Mouse (Mus musculus): ENCODE results near the gene Gtf2e1. TPM values are rescaled to one million over a fixed set of nuclear protein-coding genes. Genes with fewer than 3 reads are reported as not detected.

The Gtf2e1 gene
- 10 to 100 TPM; 10.3 to 12.9 TPM for polyA plus RNA-seq (2017; shearing (Covaris generic))

GRCm38 (mm10) chr16:37539611-37540580 lies at the start of gene Gtf2e1, which contains the start of gene Rabl3:
Gene Gtf2e1, minus strand, starts transcription at chr16:37539789.
Gene Rabl3, plus strand, starts transcription at chr16:37539885.
- ATAC-seq, result peak; percentile 99

GRCm38 (mm10) chr16:37585129-37585563 lies 45.6 kb upstream of the Gtf2e1 start:
- ATAC-seq, result no peak

DNA sequence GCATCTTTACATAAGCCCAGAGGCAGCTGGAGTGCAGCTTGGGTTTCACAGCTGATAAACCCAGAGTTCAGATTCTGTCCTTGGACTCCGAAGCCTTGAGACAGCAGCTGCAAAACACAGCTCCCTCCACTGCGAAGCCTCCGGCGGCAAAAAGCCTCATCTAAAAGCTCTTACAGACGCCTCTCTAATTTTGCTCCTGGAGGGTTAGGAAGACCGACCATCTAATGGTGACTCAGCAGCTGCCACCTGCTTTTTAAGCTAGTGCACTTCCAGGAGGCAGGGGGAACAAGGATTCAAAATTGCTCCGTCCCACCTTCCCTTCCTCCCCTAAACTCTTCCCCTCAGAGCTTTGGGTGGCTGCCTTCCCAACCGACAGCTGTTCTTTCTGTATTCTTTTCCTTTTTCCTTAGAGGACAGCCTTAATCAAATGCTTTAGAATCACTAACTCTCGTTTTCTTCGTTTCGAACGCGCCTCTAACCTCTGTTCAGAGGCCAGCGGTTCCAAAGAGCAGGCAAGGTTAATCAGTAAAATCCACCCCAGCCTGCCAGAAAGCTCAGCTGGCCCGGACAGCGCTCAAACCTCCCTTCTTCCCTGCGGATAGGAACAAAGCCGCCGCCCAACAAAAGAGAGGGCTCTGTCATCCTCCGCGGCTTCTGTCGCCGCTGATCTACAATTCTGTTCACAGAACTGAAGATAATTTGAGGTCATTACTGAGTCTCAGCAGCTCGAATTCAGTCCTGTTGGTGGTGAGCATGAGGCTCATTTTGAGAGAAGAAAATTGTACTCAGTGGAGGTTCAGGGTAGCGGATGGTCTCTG lies 44.8 kb upstream of the Gtf2e1 start:
- ATAC-seq, result no peak

GRCm38 (mm10) chr16:37583801-37584200 lies 44.2 kb upstream of the Gtf2e1 start:
- no peak for ATAC-seq

DNA sequence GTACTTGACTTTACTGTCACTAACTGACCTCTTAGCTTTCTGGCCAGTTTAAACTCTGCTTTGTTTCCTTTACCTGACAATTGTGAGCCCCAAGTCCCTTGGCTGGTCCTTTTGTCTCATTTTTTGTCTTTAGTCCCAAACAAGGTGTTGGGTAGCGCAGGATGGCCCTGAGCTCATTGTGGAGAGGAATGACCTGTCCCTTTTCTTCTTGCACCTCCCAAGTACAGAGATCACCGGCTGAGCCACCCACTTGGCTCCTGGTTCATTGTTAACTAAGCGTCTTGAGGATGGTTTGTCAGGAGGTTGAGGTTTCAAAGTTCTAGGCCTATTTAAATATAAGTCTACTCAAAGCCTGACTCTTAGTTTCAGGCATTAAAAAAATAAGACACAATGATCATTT lies 43.7 kb upstream of the Gtf2e1 start:
- no peak for ATAC-seq

GRCm38 (mm10) chr16:37581901-37582300 lies 42.3 kb upstream of the Gtf2e1 start:
- no peak for ATAC-seq

DNA sequence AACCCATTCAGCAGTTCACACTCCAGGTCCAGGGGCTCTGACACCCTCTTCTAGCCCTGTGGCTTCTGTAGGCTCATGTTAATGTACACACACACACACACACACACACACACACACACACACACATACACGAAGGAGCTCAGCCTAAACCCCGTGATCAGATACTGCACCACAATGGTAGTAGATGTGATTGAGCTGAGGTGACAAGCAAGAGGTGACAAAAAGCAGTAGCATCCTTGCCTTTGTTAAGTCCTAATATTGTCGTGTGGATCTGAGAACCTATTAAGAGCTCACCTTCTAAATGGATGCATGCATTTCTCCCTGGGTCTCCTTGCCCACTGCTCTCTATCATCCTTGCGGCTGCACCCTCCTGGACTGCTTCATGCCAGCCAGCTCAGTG lies 41.1 kb upstream of the Gtf2e1 start:
- no peak for ATAC-seq

- ATAC-seq, result no peak
Observed at GRCm38 (mm10) chr16:37579994-37580393, 40.4 kb upstream of the Gtf2e1 start, which contains the start of gene Hgd. Gene Hgd, plus strand, starts transcription at chr16:37580153.

GRCm38 (mm10) chr16:37579591-37579990 lies 40.0 kb upstream of the Gtf2e1 start:
- no peak for ATAC-seq

GRCm38 (mm10) chr16:37575325-37575724 lies 35.7 kb upstream of the Gtf2e1 start:
- ATAC-seq, result no peak

DNA sequence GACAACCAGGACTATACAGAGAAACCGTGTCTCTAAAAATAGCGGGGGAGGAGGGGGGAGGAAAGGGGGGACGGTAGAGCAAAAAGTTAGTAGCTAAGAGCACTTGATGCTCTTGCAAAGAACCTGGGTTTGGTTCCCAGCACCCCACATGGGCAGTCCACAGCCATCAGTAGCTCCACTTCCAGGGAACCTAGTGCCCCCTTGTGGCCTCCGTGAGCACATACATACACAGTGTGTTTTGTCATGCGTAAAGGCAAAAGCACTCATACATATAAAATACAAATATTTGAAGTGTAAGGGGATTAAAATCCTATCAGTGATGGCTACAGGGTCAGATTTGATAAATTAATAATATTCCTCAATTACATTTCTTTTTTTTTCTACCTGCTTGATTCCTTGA lies 33.5 kb upstream of the Gtf2e1 start:
- no peak for ATAC-seq

DNA sequence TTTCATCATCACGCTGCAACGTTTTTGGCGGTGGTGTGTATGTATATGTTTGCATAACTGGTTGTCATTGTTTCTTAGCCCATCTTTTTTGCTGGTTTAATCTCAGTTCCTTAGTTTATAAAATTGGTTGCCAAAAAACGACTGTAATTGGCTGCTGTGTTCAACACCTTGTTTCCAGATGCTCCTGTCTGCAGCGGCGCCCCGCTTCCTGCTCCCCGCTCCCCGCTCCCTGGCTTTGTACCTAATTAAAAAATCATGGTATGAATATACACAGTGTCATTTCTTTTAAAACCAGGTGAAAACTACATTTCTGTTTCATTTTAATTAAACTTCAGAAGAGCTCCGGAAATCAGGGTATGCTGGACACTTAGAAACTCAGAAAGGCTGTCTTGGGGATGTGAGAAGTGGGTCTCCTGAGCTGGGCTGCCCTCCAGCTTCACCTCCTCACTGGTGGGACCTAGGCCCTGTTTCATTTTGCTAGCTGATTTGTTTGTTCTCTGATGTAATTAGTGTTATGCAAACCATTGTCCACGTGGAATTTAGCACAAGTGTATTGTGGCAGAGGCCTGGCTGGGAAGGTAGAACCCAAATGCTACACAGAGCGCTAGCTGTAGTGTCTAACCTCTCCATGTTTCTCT lies 32.6 kb upstream of the Gtf2e1 start:
- no peak for ATAC-seq

DNA sequence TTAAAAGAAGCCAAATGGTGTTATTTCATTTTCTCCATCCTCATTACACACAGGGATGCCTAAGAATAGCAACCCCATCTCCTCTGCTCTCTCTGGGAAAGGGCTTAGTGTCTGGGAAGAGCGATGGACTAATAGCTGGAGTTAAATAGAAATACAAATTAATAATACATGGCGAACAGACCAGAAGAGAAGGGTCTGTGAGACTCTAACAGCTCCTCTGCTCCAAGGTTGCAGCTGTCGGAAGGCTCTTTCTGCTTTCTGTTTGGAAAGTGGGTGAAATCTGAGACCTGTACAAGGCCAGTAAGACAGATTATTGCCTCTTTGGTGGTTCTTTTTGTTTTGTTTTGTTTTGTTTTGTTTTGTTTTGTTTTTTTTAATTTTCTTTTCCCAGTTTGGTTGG lies 32.0 kb upstream of the Gtf2e1 start:
- ATAC-seq, result no peak

- ATAC-seq, result no peak
Observed at GRCm38 (mm10) chr16:37567113-37568050, 27.8 kb upstream of the Gtf2e1 start.

- ATAC-seq, result no peak
Observed at GRCm38 (mm10) chr16:37566107-37566506, 26.5 kb upstream of the Gtf2e1 start.

DNA sequence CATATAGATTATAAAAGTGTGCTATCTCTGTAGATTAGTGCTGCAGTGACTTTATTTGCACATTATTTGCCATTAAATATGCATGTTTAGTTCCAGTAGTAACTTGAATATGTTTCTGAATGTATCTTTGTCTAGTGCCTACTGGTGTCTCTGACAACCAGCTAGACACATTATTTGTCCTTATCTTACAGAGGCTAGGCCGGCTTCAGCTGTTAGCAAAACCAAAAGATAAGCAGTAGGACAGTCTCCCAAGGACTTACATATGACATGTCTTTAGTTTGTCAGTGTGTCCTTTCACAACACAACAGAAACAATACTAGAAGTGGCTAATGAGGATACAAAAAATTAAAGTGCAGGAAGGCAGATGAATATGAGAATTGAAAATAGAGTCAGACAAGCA lies 25.5 kb upstream of the Gtf2e1 start:
- no peak for ATAC-seq

DNA sequence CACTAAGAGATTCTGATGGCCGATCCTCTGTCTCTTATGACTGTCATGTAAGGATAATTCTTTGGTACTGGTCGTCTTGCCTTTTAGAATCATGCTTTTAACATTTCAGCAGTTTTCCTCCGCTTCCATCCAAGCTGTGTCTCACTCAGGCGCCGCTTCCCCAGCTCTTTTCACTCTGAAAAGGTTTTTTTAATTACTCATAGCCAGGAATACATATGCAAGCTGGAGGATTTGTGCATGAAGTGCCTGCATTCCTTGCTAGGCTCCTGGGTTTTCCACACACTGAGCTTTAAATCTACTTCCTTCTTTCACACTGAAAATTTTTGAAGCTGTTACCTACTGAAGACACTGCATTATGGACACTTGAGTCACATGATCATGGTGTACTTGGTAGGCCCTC lies 23.4 kb upstream of the Gtf2e1 start:
- no peak for ATAC-seq

DNA sequence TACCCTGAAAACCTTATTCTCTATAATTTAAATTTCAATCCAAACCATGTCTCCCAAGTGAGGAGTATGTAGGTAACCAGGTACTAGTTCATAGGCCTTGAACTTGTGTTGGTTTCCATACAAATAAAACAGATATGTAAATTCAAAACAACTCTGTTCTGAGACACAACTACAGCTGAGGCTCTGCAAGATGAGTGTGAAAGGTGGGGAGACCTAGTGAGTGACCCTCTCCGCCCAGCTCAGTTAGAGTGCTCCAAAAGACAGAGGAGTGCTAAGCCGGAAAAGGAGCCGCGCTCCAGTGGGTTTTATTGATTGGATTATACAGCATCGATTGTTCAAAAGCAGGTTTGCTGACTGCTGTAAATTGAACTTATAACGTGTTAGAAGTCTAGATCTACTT lies 22.8 kb upstream of the Gtf2e1 start:
- ATAC-seq, result no peak

- no peak for ATAC-seq
Observed at GRCm38 (mm10) chr16:37552824-37553223, 13.2 kb upstream of the Gtf2e1 start.

- ATAC-seq, result no peak
Observed at GRCm38 (mm10) chr16:37550981-37551380, 11.4 kb upstream of the Gtf2e1 start.

GRCm38 (mm10) chr16:37550266-37550665 lies 10.7 kb upstream of the Gtf2e1 start:
- no peak for ATAC-seq

GRCm38 (mm10) chr16:37546312-37546711 lies 6.7 kb upstream of the Gtf2e1 start:
- no peak for ATAC-seq
